Mouse (Mus musculus): ENCODE measurements around the gene Cldn13.

GRCm38 (mm10) chr5:134895291-134895690 lies 20.0 kb downstream of the Cldn13 start:
- TF ChIP-seq POLR2A (IDR thresholded peaks at IDR 0.05; ENCODE audit: low read depth, low read length) (no peak), CTCF (IDR thresholded peaks at IDR 0.05; ENCODE audit: borderline replicate concordance, insufficient read depth, low read length) (no peak)
